Mouse (Mus musculus): Measurements from ENCODE around the gene Masp1. TPM values are rescaled to one million over a fixed set of nuclear protein-coding genes. Genes with fewer than 3 reads are reported as not detected.

The Masp1 gene
- total RNA-seq (2021), result 10 to 100 TPM in 1 of 2 experiments, 1 to 10 TPM in 1; 7.7 to 18.7 TPM
- long read RNA-seq, experiment 1, transcript Masp1-203 (11 exons, 3,786 nt), result major isoform, 6 of 22 reads
- long read RNA-seq, experiment 1, partial matches to known transcripts, result 1 of 22 reads
- long read RNA-seq, experiment 1, other reads (novel, unspliced or antisense), result 13 of 22 reads
- long read RNA-seq, experiment 2, partial matches to known transcripts, result 0 of 17 reads
- long read RNA-seq, experiment 2, other reads (novel, unspliced or antisense), result 16 of 17 reads

DNA sequence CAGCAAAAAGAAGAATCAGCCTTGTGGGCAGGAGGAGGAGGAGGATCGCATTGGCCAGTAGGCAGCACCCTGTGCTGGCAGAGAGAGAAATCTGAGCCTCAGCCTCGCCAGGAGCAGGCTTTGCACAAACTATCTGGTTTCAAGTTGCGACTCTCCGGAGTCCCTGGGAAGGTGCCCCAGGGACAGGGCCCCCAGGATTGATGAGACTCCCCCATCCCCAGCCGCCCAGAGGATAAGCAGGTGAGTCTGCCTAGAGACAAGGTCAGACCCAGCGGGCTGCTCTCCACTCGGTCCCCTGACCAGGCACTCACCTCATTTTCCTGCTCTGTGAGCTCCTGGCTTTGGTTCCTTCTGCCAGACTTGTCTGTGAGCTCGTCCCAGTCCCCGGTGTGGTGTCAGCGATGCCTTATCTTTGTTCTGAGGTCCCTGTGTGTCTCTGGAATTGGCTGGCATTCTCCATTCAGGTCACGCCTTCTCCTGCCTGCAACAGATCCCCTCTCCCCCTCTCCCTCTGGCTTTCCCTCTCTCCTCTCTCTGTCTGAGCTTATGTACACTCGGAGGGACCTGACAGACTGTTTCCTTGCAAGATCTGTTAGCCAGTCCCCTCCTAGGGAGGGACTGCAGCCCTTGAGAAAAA lies at the start of gene Masp1, which contains the start of gene Rtp4:
Masp1 (minus strand) TSS at position 581 of the 637 bp plus-strand sequence.
Rtp4 (plus strand) TSS at position 57 of the 637 bp plus-strand sequence.
- no peak for TF ChIP-seq CTCF (IDR thresholded peaks at IDR 0.05)
- Histone ChIP-seq H3K27ac (peak within 1 kb of the TSS; percentile 92), H3K4me3 (peak within 1 kb of the TSS; percentile 76)
- DNase-seq, result peak; percentile 84
- intact Hi-C loops (cut with DNase I), result loop anchor here (2.0 kb wide), 1 partner anchor 22 kb away; no protein-coding TSS in a partner anchor

- intact Hi-C loops (cut with DNase I), result no loop called here
- H3K4me3 ChIP-seq, result no peak overlapping the region
- no peak for TF ChIP-seq CTCF (IDR thresholded peaks at IDR 0.05)
- no peak overlapping the region for H3K27ac ChIP-seq
- no peak for DNase-seq
These were observed 47.8 kb upstream of the Masp1 start for GRCm38 (mm10) chr16:23568369-23568958.

DNA sequence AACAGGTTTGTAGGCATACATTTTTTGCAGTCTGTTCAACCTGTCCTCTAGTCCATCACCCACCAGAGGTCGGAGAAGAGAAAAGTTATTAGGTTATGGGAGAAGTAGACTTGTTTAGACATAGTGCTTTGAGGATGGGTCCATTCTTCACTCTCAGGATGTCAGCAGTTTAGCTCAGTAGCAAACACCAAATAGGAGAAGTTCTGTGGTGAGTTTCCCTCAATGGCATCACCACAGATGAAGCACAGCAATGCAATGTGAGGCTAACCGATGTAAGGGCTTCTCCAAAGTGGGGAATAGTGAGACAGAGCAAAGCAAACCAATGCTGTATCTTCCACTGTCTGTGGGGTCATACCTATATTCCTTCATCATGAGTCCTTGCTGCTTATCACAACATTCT lies 37.1 kb upstream of the Masp1 start:
- Histone ChIP-seq H3K4me3 (no peak overlapping the region), H3K27ac (no peak overlapping the region)
- no peak for TF ChIP-seq CTCF (IDR thresholded peaks at IDR 0.05)
- intact Hi-C loops (cut with DNase I), result no loop called here
- DNase-seq, result no peak

GRCm38 (mm10) chr16:23557195-23557594 lies 36.6 kb upstream of the Masp1 start:
- H3K27ac ChIP-seq, result no peak overlapping the region
- intact Hi-C loops (cut with DNase I), result no loop called here
- no peak overlapping the region for H3K4me3 ChIP-seq
- DNase-seq, result no peak
- TF ChIP-seq CTCF (IDR thresholded peaks at IDR 0.05), result no peak

DNA sequence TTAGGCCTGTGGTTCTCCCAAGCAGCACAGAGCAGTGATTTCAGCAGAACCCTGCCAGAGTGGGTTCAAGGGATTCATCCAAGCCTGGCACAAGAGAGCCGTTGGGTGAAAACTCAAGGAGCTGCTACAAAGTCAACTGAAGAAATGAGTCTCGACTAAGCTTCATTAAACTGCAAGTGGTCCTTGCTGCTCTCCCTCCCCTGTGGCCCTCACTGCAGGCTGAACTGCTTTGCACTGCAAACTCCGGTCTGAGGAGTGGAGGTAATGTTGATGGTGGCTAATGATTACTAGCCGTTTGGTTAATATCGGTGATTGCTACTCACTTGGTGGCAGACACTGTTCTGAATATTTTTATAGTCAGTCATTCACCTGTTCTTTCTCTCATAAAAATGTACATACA lies 34.1 kb upstream of the Masp1 start:
- intact Hi-C loops (cut with DNase I), result no loop called here
- no peak for DNase-seq
- Histone ChIP-seq H3K4me3 (no peak overlapping the region), H3K27ac (no peak overlapping the region)
- TF ChIP-seq CTCF (IDR thresholded peaks at IDR 0.05), result no peak

- no peak overlapping the region for H3K27ac ChIP-seq
- DNase-seq, result no peak
- H3K4me3 ChIP-seq, result no peak overlapping the region
- intact Hi-C loops (cut with DNase I), result loop anchor here (1.0 kb wide), 2 partner anchors 348 to 402 kb away; no protein-coding TSS in a partner anchor
- no peak for TF ChIP-seq CTCF (IDR thresholded peaks at IDR 0.05)
These were observed 30.5 kb upstream of the Masp1 start for GRCm38 (mm10) chr16:23550981-23551582.

DNA sequence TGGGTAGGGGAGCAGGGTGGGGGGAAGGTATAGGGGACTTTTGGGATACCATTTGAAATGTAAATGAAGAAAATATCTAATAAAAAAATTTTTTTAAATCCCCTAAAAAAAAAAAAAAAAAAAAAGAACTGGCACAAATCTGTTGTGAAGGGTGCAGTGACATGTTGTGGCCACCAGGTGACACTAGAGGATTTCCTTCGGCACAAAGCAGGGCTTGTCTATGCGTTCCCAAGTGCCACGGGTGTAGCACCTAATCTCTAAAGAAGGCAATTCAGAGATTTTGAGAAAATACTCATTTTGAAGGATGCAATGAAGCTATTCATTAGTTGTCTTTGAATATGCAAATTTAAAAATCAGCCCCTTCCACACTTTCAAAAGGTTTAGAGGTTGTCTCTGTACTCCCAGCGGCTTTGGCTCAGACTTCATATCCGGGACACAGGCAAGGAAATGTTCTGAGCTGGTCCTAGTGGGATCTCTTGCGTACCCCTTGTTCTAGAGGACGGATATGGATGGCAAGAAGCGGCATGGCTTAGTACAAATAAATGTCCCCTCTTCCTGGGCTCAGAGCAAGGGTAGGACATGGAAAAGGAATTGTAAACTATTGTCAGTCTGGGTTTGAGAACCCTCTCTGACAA lies 29.8 kb upstream of the Masp1 start:
- Histone ChIP-seq H3K27ac (no peak overlapping the region), H3K4me3 (no peak overlapping the region)
- TF ChIP-seq CTCF (IDR thresholded peaks at IDR 0.05), result peak; percentile 89
- DNase-seq, result peak; percentile 62
- intact Hi-C loops (cut with DNase I), result loop anchor here (1.0 kb wide), 2 partner anchors 349 to 403 kb away; no protein-coding TSS in a partner anchor

DNA sequence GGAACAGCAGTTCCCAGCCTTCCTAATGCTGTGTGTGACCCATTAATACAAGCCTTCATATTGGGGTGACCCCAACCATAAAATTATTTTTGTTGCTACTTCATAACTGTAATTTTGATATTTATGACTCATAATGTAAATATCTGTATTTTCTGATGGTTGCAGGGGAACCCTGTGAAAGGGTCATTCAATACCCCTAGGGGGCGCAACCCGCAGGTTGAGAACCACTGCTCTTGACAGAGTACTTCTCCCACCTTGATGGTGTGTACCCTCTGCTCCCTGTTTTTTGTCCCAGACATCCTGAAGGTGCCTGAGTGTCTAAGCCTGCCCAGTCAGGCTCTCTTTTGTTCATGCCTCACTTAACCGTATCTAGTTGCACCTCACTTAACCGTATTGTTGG lies 27.2 kb upstream of the Masp1 start:
- no peak for DNase-seq
- intact Hi-C loops (cut with DNase I), result no loop called here
- TF ChIP-seq CTCF (IDR thresholded peaks at IDR 0.05), result peak; percentile 48
- H3K27ac ChIP-seq, result no peak overlapping the region
- H3K4me3 ChIP-seq, result no peak overlapping the region

- no peak overlapping the region for H3K27ac ChIP-seq
- intact Hi-C loops (cut with DNase I), result no loop called here
- H3K4me3 ChIP-seq, result no peak overlapping the region
- TF ChIP-seq CTCF (IDR thresholded peaks at IDR 0.05), result no peak
- DNase-seq, result no peak
These were observed 23.7 kb upstream of the Masp1 start for GRCm38 (mm10) chr16:23544361-23544760.

DNA sequence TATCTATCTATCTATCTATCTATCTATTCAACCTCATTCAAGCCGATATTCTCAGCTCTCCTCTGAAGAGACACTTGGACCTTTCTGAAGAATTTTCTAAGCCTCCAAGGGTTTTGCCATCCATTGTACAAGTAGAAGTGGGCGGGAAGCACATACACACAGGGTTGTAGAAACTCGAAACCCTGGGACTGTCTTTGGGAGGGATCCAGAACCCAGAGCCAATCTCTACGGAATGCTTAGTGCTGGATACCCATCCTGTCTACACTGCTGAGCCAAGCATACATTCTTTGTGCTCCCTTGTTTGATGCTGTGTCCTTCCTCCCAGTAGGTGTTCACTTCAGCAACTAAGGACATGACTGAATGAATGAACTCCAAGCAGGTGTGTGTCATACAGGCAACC lies 22.3 kb upstream of the Masp1 start:
- no peak overlapping the region for H3K4me3 ChIP-seq
- DNase-seq, result no peak
- H3K27ac ChIP-seq, result no peak overlapping the region
- no peak for TF ChIP-seq CTCF (IDR thresholded peaks at IDR 0.05)
- intact Hi-C loops (cut with DNase I), result no loop called here

- Histone ChIP-seq H3K27ac (no peak overlapping the region), H3K4me3 (no peak overlapping the region)
- intact Hi-C loops (cut with DNase I), result no loop called here
- no peak for DNase-seq
- TF ChIP-seq CTCF (IDR thresholded peaks at IDR 0.05), result no peak
These were observed 20.4 kb upstream of the Masp1 start for GRCm38 (mm10) chr16:23541046-23541445.

- no peak for DNase-seq
- TF ChIP-seq CTCF (IDR thresholded peaks at IDR 0.05), result no peak
- Histone ChIP-seq H3K27ac (no peak overlapping the region), H3K4me3 (no peak overlapping the region)
- intact Hi-C loops (cut with DNase I), result no loop called here
These were observed 13.1 kb upstream of the Masp1 start for GRCm38 (mm10) chr16:23533707-23534106.

Data from gastrocnemius, adult 2 months (tissue).